Mouse (Mus musculus): Measurements from ENCODE around the gene Pla2g2f. TPM values are rescaled to one million over a fixed set of nuclear protein-coding genes. Genes with fewer than 3 reads are reported as not detected.

Gene Pla2g2f
- polyA plus RNA-seq, 1 experiment from 2014 or later, result 0.09 TPM

DNA sequence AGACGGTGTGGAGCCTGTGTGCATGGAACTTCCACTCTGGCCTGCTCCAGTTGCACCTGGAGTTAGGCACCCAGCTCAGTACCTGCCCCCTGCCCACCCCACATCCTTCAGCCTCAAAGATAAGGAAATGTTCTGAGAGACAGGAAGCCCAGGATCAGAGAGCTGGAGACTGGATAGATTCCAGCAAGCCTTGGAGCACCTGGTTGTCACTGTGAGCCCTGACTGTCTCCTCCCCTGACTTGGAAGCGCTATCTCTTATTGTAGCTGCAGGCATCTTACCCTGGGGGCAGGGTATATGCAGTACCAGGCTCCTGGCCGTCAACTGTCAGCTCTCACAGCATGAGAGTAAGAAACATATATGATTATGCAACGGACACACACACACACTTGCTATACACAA, 2.0 kb downstream of the Pla2g2f start:
- Histone ChIP-seq H3K9ac (no peak overlapping the region), H3K36me3 (no peaks in the 10 kb centered on the region), H3K4me1 (replicated peaks) (peaks cover 11% of the 10 kb centered on the region), H3K9me3 (no peaks in the 10 kb centered on the region), H3K27ac (replicated peaks) (0 out of 2 replicates have a peak overlapping the region, but pooled peaks have one; percentile 1), H3K4me2 (no peak overlapping the region), H3K27me3 (no peaks in the 10 kb centered on the region), H3K4me3 (no peak overlapping the region)
- WGBS, result 52% methylated on average over 4 of the region's 4 CpGs
- ATAC-seq (ENCODE audit: low FRiP score, low read depth), result no peak

DNA sequence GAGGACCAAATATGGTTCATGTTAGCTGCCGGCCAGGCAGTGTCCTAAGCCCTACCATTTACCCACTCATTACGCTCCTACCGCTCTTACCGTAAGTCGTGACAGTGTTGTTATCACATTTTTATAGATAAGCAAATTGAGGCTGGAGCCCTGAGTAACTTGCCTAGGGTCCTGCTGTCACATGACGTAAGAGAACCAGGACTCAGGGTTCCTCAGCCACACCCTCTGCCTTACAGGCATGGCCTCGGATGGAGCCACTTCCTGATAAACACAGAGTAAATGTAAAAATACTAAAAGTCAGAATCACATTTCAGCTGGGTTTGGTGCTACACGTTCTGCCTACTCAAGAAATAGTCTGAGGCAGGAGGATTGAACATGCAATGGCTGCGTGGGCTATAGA, 3.0 kb downstream of the Pla2g2f start:
- H3K4me3 ChIP-seq, result no peak overlapping the region
- H3K36me3 ChIP-seq, result no peaks in the 10 kb centered on the region
- no peaks in the 10 kb centered on the region for H3K27me3 ChIP-seq
- 88% methylated on average over 9 of the region's 9 CpGs for WGBS
- no peaks in the 10 kb centered on the region for H3K9me3 ChIP-seq
- H3K9ac ChIP-seq, result no peak overlapping the region
- H3K4me2 ChIP-seq, result no peak overlapping the region
- H3K27ac ChIP-seq (replicated peaks), result no peak overlapping the region
- ATAC-seq (ENCODE audit: low FRiP score, low read depth), result no peak
- peaks cover 11% of the 10 kb centered on the region for H3K4me1 ChIP-seq (replicated peaks)

DNA sequence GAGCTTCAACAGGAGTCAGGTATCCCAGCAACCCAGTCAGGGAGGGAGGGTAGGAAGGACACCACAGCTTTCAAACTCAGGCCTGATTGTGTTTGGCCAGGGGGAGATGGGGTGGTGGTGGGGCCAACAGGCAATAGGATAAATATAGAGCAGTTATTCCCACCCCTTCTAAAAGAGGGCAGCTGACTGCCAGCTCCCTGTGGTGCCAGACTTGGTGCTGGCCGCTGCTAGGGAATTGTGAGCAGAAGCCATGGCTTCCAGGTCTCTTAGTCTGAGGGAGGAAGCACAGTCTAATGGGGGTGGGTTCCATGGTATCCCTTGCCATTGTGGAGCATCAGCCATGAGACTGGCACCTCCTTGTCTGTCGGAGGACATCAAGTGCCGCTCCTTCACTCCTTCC, 3.8 kb downstream of the Pla2g2f start:
- Histone ChIP-seq H3K4me3 (no peak overlapping the region), H3K9me3 (no peaks in the 10 kb centered on the region), H3K4me2 (no peak overlapping the region), H3K9ac (no peak overlapping the region), H3K4me1 (replicated peaks) (peaks cover 11% of the 10 kb centered on the region), H3K36me3 (no peaks in the 10 kb centered on the region), H3K27me3 (no peaks in the 10 kb centered on the region), H3K27ac (replicated peaks) (no peak overlapping the region)
- 86% methylated on average over 3 of the region's 3 CpGs for whole genome bisulfite sequencing
- no peak for ATAC-seq (ENCODE audit: low FRiP score, low read depth)

DNA sequence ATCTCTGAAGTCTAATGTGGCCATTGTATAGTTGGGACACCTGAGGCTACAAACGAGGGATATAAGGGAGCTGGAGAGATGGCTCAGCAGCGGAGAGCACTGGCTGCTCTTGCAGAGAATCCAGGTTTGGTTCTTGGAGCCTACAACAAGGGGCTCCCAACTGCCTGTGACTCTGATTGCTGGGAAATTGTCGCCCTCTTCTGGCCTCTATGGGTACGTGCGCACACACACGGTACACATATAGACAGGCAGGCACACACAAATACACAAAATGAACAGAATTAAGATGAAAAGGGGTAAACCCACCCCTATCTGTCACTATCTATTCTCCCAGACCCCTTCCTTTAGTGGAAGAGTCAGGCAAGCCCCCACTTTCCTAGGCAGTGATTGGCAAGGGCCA, 4.8 kb downstream of the Pla2g2f start:
- Histone ChIP-seq H3K4me2 (no peak overlapping the region), H3K27ac (replicated peaks) (no peak overlapping the region), H3K4me1 (replicated peaks) (peaks cover 20% of the 10 kb centered on the region), H3K36me3 (no peaks in the 10 kb centered on the region), H3K9me3 (no peaks in the 10 kb centered on the region), H3K4me3 (no peak overlapping the region), H3K9ac (no peak overlapping the region), H3K27me3 (no peaks in the 10 kb centered on the region)
- WGBS, result 95% methylated on average over 6 of the region's 6 CpGs
- ATAC-seq (ENCODE audit: low FRiP score, low read depth), result no peak

- WGBS, result 57% methylated on average over 8 of the region's 8 CpGs
- H3K4me2 ChIP-seq, result no peak overlapping the region
These were observed 8.9 kb downstream of the Pla2g2f start for GRCm38 (mm10) chr4:138748369-138749072.

GRCm38 (mm10) chr4:138747851-138748250, 9.6 kb downstream of the Pla2g2f start:
- Histone ChIP-seq H3K27ac (replicated peaks) (no peak overlapping the region), H3K36me3 (no peaks in the 10 kb centered on the region), H3K27me3 (no peaks in the 10 kb centered on the region), H3K4me1 (replicated peaks) (peaks cover 11% of the 10 kb centered on the region), H3K9me3 (no peaks in the 10 kb centered on the region), H3K9ac (no peak overlapping the region), H3K4me2 (no peak overlapping the region), H3K4me3 (no peak overlapping the region)
- peak; percentile 64; the same call in 1 of the 2 replicates for ATAC-seq (ENCODE audit: low FRiP score, low read depth)
- WGBS, result 47% methylated on average over 10 of the region's 10 CpGs

More at GRCm38 (mm10) chr4:138748369-138749072, 8.9 kb downstream of the Pla2g2f start:
- no peaks in the 10 kb centered on the region for H3K36me3 ChIP-seq
- no peaks in the 10 kb centered on the region for H3K27me3 ChIP-seq
- H3K27ac ChIP-seq (replicated peaks), result no peak overlapping the region
- H3K4me3 ChIP-seq, result no peak overlapping the region
- ATAC-seq (ENCODE audit: low FRiP score, low read depth), result peak; percentile 67; the same call in 1 of the 2 replicates
- no peak overlapping the region for H3K9ac ChIP-seq
- peaks cover 11% of the 10 kb centered on the region for H3K4me1 ChIP-seq (replicated peaks)
- no peaks in the 10 kb centered on the region for H3K9me3 ChIP-seq

DNA sequence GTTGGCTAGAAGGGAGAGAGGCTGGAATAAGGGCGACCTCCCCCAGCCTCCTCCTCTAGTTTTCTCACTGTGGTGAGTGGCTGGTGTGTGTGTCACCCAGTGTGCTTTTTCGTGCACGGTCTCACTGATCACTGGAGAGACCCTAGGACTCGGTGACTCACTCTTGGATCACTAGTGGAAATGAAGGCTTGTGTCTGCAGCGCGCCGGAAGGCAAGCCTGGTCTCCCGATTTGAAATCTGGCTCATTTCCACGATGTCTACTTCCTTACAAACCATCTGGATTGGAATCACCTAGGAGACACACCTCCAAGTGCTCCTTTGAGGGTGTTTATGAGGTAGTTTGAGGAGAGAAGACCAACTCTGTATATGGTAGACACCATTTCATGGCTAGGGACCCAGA, 10.6 kb downstream of the Pla2g2f start:
- Histone ChIP-seq H3K4me1 (replicated peaks) (peaks cover 11% of the 10 kb centered on the region), H3K27me3 (no peaks in the 10 kb centered on the region), H3K9ac (no peak overlapping the region), H3K9me3 (no peaks in the 10 kb centered on the region), H3K36me3 (no peaks in the 10 kb centered on the region), H3K27ac (replicated peaks) (no peak overlapping the region), H3K4me3 (no peak overlapping the region), H3K4me2 (no peak overlapping the region)
- 92% methylated on average over 9 of the region's 9 CpGs for WGBS
- ATAC-seq (ENCODE audit: low FRiP score, low read depth), result no peak

DNA sequence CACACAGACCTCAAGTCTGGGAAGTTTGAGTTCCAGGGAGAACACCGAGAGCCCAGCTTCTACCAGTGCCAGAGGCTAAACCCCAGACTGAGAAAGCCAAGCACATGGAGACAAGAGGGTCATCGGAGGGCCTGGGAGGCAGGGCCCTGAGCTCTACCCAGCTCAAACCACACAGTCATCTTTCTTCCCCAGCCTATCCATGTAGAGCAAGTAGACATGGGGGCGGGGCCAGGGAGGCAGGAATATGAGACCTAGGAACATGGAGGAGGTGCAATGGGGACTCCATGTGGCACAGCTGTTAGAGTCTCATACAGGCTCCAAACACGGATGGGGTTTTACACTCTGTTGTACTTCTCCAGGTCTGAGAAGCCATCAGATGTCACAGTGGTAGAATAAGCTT, 11.5 kb downstream of the Pla2g2f start:
- H3K36me3 ChIP-seq, result no peaks in the 10 kb centered on the region
- ATAC-seq (ENCODE audit: low FRiP score, low read depth), result no peak
- H3K9me3 ChIP-seq, result no peaks in the 10 kb centered on the region
- no peak overlapping the region for H3K4me3 ChIP-seq
- 76% methylated on average over 4 of the region's 4 CpGs for WGBS
- no peaks in the 10 kb centered on the region for H3K27me3 ChIP-seq
- H3K4me1 ChIP-seq (replicated peaks), result peaks cover 11% of the 10 kb centered on the region
- H3K27ac ChIP-seq (replicated peaks), result no peak overlapping the region
- H3K9ac ChIP-seq, result no peak overlapping the region
- no peak overlapping the region for H3K4me2 ChIP-seq

- Histone ChIP-seq H3K9me3 (no peaks in the 10 kb centered on the region), H3K4me1 (replicated peaks) (peaks cover 18% of the 10 kb centered on the region), H3K27ac (replicated peaks) (no peak overlapping the region), H3K36me3 (no peaks in the 10 kb centered on the region), H3K4me3 (no peak overlapping the region), H3K27me3 (no peaks in the 10 kb centered on the region), H3K4me2 (no peak overlapping the region), H3K9ac (no peak overlapping the region)
- ATAC-seq (ENCODE audit: low FRiP score, low read depth), result no peak
- 18% methylated on average over 7 of the region's 7 CpGs for WGBS
These were observed 18.1 kb downstream of the Pla2g2f start for GRCm38 (mm10) chr4:138739136-138739851.

- Histone ChIP-seq H3K4me2 (no peak within 1 kb of the TSS), H3K27ac (replicated peaks) (no peak within 1 kb of the TSS), H3K9me3 (no peaks in the 10 kb centered on the region), H3K27me3 (no peaks in the 10 kb centered on the region), H3K9ac (no peak within 1 kb of the TSS), H3K4me1 (replicated peaks) (peaks cover 18% of the 10 kb centered on the region), H3K4me3 (no peak within 1 kb of the TSS), H3K36me3 (no peaks in the 10 kb centered on the region)
- ATAC-seq (ENCODE audit: low FRiP score, low read depth), result no peak
- WGBS, result 73% methylated on average over 7 of the region's 7 CpGs
These were observed 20.4 kb downstream of the Pla2g2f start, which contains the start of gene Ubxn10 for GRCm38 (mm10) chr4:138737031-138737430. Gene Ubxn10, minus strand, starts transcription at chr4:138737167.

GRCm38 (mm10) chr4:138734863-138735262, 22.6 kb downstream of the Pla2g2f start:
- H3K36me3 ChIP-seq, result no peaks in the 10 kb centered on the region

GRCm38 (mm10) chr4:138734105-138734504, 23.3 kb downstream of the Pla2g2f start:
- Histone ChIP-seq H3K4me3 (no peak overlapping the region), H3K36me3 (no peaks in the 10 kb centered on the region), H3K9ac (no peak overlapping the region), H3K27me3 (no peaks in the 10 kb centered on the region), H3K4me1 (replicated peaks) (peaks cover 15% of the 10 kb centered on the region), H3K9me3 (no peaks in the 10 kb centered on the region), H3K4me2 (no peak overlapping the region), H3K27ac (replicated peaks) (no peak overlapping the region)
- no peak for ATAC-seq (ENCODE audit: low FRiP score, low read depth)
- WGBS, result 83% methylated on average over 7 of the region's 7 CpGs

More at GRCm38 (mm10) chr4:138734863-138735262, 22.6 kb downstream of the Pla2g2f start:
- peaks cover 18% of the 10 kb centered on the region for H3K4me1 ChIP-seq (replicated peaks)
- no peak overlapping the region for H3K9ac ChIP-seq
- no peaks in the 10 kb centered on the region for H3K9me3 ChIP-seq
- no peak for ATAC-seq (ENCODE audit: low FRiP score, low read depth)
- H3K4me2 ChIP-seq, result no peak overlapping the region
- H3K27me3 ChIP-seq, result no peaks in the 10 kb centered on the region
- H3K4me3 ChIP-seq, result no peak overlapping the region
- WGBS, result 94% methylated on average over 4 of the region's 4 CpGs
- H3K27ac ChIP-seq (replicated peaks), result no peak overlapping the region
